ENCODE assay signal across 23 mouse cellular contexts in the genomic region with DNA sequence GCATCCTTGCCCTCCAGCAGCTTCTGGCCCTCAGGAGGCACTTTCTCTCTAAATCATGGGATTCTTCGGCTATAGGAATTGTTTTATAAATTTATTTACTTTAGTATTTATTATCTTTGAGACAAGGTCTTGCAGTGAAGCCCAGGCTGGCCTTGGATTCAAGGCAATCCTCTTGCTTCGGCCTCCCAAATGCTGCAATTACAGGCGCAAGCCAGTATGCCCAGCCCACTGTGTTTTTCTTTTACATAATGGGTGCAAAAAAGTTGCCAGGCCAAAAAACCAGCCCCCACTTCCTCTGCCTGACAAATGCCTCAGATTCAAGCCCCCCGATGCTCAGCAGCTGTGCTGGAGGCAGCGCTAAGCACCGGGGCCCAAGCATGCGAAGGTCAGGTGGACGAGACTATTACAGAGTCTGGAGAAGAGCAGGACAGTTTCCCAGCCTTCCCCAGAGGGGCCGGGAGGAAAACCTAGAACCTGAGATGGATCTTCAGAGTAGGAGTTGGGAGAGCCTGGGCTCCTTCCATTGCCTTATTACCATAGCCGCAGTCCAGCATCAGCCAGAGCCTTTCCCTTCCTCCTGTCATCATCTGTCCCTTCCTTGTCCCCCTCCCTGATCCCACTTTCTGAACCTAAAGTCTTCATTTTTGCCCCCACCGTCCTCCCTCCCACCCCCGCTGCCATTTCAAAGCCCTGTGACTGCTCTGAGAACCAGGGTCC. TPM values are rescaled to one million over a fixed set of nuclear protein-coding genes. Genes with fewer than 3 reads are reported as not detected.
DNase-seq lines count a peak whose midpoint lies in the region; ATAC-seq and TF ChIP-seq lines count a peak whose summit lies in the region.
"Had no signal": no experiment of that assay in that cellular context is flagged by ENCODE, and none has a peak within 500 bp of the region (broad histone marks: within the 10 kb centered on the region; RNA-seq: fewer than 3 reads in every experiment).

No protein-coding gene starts in this region.

- no peak for ATAC-seq in heart, embryonic 11.5 days (replicated peaks; ENCODE audit: insufficient number of reproducible peaks, low FRiP score, low TSS enrichment)
- 0 out of 2 replicates have a peak, but pooled peaks have one; percentile 29 for ATAC-seq in midbrain, embryonic 16.5 days
- no peak for ATAC-seq in midbrain, embryonic 14.5 days (ENCODE audit: low FRiP score, low TSS enrichment)
- no peak for ATAC-seq in neural tube, embryonic 14.5 days (ENCODE audit: low read depth)
- ATAC-seq: activated CD4-positive, CD25-positive, alpha-beta regulatory T cell, adult 4 months; lung, postnatal 0 days had no signal

- no peak overlapping the region for H3K4me3 ChIP-seq in heart, adult 2 months
- no peak overlapping the region for H3K4me3 ChIP-seq in heart, embryonic 11.5 days (ENCODE audit: low read depth, low read length)
- H3K4me3 ChIP-seq in midbrain, embryonic 16.5 days (ENCODE audit: low read depth, low read length) = no peak overlapping the region
- H3K4me3 ChIP-seq in midbrain, embryonic 14.5 days (replicated peaks; ENCODE audit: low read depth, low read length) = no peak overlapping the region
- no peak overlapping the region for H3K4me3 ChIP-seq in neural tube, embryonic 14.5 days (ENCODE audit: low read depth, low read length)
- H3K4me3 ChIP-seq in midbrain, embryonic 10.5 days = no peak overlapping the region
- H3K4me3 ChIP-seq: embryonic facial prominence, embryonic 12.5 days; limb, embryonic 10.5 days; liver, embryonic 13.5 days; midbrain, embryonic 12.5 days had no signal

- no peaks in the 10 kb centered on the region for H3K9me3 ChIP-seq in heart, embryonic 11.5 days (replicated peaks; ENCODE audit: control insufficient read depth, low read length)
- H3K9me3 ChIP-seq in midbrain, embryonic 16.5 days (replicated peaks; ENCODE audit: control insufficient read depth, low read length, poor library complexity, severe bottlenecking) = no peaks in the 10 kb centered on the region
- no peaks in the 10 kb centered on the region for H3K9me3 ChIP-seq in midbrain, embryonic 14.5 days (ENCODE audit: control insufficient read depth, low read length)
- no peaks in the 10 kb centered on the region for H3K9me3 ChIP-seq in neural tube, embryonic 14.5 days (ENCODE audit: control insufficient read depth, low read length)
- H3K9me3 ChIP-seq in midbrain, embryonic 10.5 days (replicated peaks) = no peaks in the 10 kb centered on the region
- H3K9me3 ChIP-seq: embryonic facial prominence, embryonic 12.5 days; limb, embryonic 10.5 days; liver, embryonic 13.5 days; midbrain, embryonic 12.5 days had no signal

- H3K27me3 ChIP-seq in heart, adult 2 months (ENCODE audit: control insufficient read depth, insufficient read depth, low read length) = no peaks in the 10 kb centered on the region
- H3K27me3 ChIP-seq in heart, embryonic 11.5 days (ENCODE audit: control insufficient read depth, insufficient read depth, low read length) = no peaks in the 10 kb centered on the region
- no peaks in the 10 kb centered on the region for H3K27me3 ChIP-seq in midbrain, embryonic 16.5 days (ENCODE audit: control insufficient read depth, insufficient read depth, low read depth, low read length)
- H3K27me3 ChIP-seq in midbrain, embryonic 14.5 days (ENCODE audit: control insufficient read depth, insufficient read depth, low read length) = no peaks in the 10 kb centered on the region
- no peaks in the 10 kb centered on the region for H3K27me3 ChIP-seq in neural tube, embryonic 14.5 days (ENCODE audit: control insufficient read depth, insufficient read depth, low read length)
- no peaks in the 10 kb centered on the region for H3K27me3 ChIP-seq in midbrain, embryonic 10.5 days (ENCODE audit: low read depth, poor library complexity, severe bottlenecking)
- H3K27me3 ChIP-seq: embryonic facial prominence, embryonic 12.5 days; midbrain, embryonic 12.5 days had no signal

- no peak overlapping the region for H3K9ac ChIP-seq in heart, adult 2 months (ENCODE audit: low read depth, low read length)
- H3K9ac ChIP-seq in heart, embryonic 11.5 days (ENCODE audit: low read depth, low read length) = no peak overlapping the region
- H3K9ac ChIP-seq in midbrain, embryonic 16.5 days (ENCODE audit: low read depth, low read length) = no peak overlapping the region
- no peak overlapping the region for H3K9ac ChIP-seq in midbrain, embryonic 14.5 days (replicated peaks; ENCODE audit: low read length)
- H3K9ac ChIP-seq in neural tube, embryonic 14.5 days (replicated peaks; ENCODE audit: low read depth, low read length) = no peak overlapping the region
- H3K9ac ChIP-seq: embryonic facial prominence, embryonic 12.5 days; liver, embryonic 13.5 days; midbrain, embryonic 12.5 days had no signal

- no peak for TF ChIP-seq CTCF in heart, adult 2 months (IDR thresholded peaks at IDR 0.05)

- H3K4me1 ChIP-seq in heart, adult 2 months (ENCODE audit: control insufficient read depth, insufficient read depth, low read length) = peaks cover 3% of the 10 kb centered on the region; the same call in 1 of the 2 replicates
- no peaks in the 10 kb centered on the region for H3K4me1 ChIP-seq in heart, embryonic 11.5 days (ENCODE audit: control insufficient read depth, insufficient read depth, low read length)
- H3K4me1 ChIP-seq in midbrain, embryonic 16.5 days (ENCODE audit: control insufficient read depth, insufficient read depth, low read length) = no peaks in the 10 kb centered on the region
- no peaks in the 10 kb centered on the region for H3K4me1 ChIP-seq in midbrain, embryonic 14.5 days (ENCODE audit: control insufficient read depth, insufficient read depth, low read length)
- 0 out of 2 replicates have a peak, but pooled peaks cover 2% of the 10 kb centered on the region for H3K4me1 ChIP-seq in neural tube, embryonic 14.5 days (ENCODE audit: control insufficient read depth, insufficient read depth, low read length)
- peaks cover 14% of the 10 kb centered on the region; the same call in 1 of the 2 replicates for H3K4me1 ChIP-seq in midbrain, embryonic 10.5 days
- H3K4me1 ChIP-seq: embryonic facial prominence, embryonic 12.5 days; liver, embryonic 13.5 days; midbrain, embryonic 12.5 days had no signal

- TF ChIP-seq EP300 in heart, adult 2 months (IDR thresholded peaks at IDR 0.05; ENCODE audit: insufficient read depth, low read depth, low read length) = no peak

- intact Hi-C loops in heart, adult 2 months (cut with DNase I) = no loop called here

- H3K79me2 ChIP-seq in heart, adult 2 months (replicated peaks; ENCODE audit: control insufficient read depth, insufficient read depth, low read length) = no peaks in the 10 kb centered on the region

- no peak overlapping the region for H3K27ac ChIP-seq in heart, adult 2 months
- H3K27ac ChIP-seq in heart, embryonic 11.5 days (ENCODE audit: low read depth, low read length) = no peak overlapping the region
- no peak overlapping the region for H3K27ac ChIP-seq in midbrain, embryonic 16.5 days (ENCODE audit: low read length)
- no peak overlapping the region for H3K27ac ChIP-seq in midbrain, embryonic 14.5 days (replicated peaks; ENCODE audit: low read depth, low read length)
- peak overlapping the region; percentile 34; the same call in 1 of the 2 replicates for H3K27ac ChIP-seq in neural tube, embryonic 14.5 days (ENCODE audit: low read depth, low read length)
- H3K27ac ChIP-seq in midbrain, embryonic 10.5 days (replicated peaks) = no peak overlapping the region
- H3K27ac ChIP-seq: embryonic facial prominence, embryonic 12.5 days; limb, embryonic 10.5 days; liver, embryonic 13.5 days; midbrain, embryonic 12.5 days had no signal

- TF ChIP-seq POLR2A in heart, adult 2 months (IDR thresholded peaks at IDR 0.05; ENCODE audit: insufficient read depth, low read depth, low read length) = no peak

- 81% methylated on average over 12 of the region's 12 CpGs for WGBS in heart, adult 2 months
- 81% methylated on average over 12 of the region's 12 CpGs for WGBS in heart, embryonic 11.5 days (ENCODE audit: insufficient replicate concordance)
- WGBS in midbrain, embryonic 16.5 days = 89% methylated on average over 12 of the region's 12 CpGs
- WGBS in midbrain, embryonic 14.5 days = 88% methylated on average over 12 of the region's 12 CpGs
- 89% methylated on average over 12 of the region's 12 CpGs for WGBS in neural tube, embryonic 14.5 days
- 86% methylated on average over 12 of the region's 12 CpGs for WGBS in midbrain, embryonic 10.5 days

- DNase-seq in adrenal gland, adult 2 months = peak; percentile 47
- no peak for DNase-seq in adrenal gland, postnatal 10 days
- peak; percentile 3 to 17 for DNase-seq in heart, adult 2 months
- no peak for DNase-seq in midbrain, embryonic 14.5 days
- no peak for DNase-seq in midbrain, embryonic 10.5 days (ENCODE audit: low spot score)
- DNase-seq: cerebellum, adult 11-12 months; gastrocnemius, postnatal 14 days; liver, embryonic 13.5 days; thymus, postnatal 25 days had no signal

- no peaks in the 10 kb centered on the region for H3K36me3 ChIP-seq in heart, adult 2 months (ENCODE audit: control insufficient read depth, insufficient read depth, low read length)
- H3K36me3 ChIP-seq in heart, embryonic 11.5 days (ENCODE audit: control insufficient read depth, insufficient read depth, low read length) = peaks cover 36% of the 10 kb centered on the region
- H3K36me3 ChIP-seq in midbrain, embryonic 16.5 days (ENCODE audit: control insufficient read depth, insufficient read depth, low read length) = peaks cover 35% of the 10 kb centered on the region
- H3K36me3 ChIP-seq in midbrain, embryonic 14.5 days (ENCODE audit: control insufficient read depth, insufficient read depth, low read length) = peaks cover 60% of the 10 kb centered on the region
- H3K36me3 ChIP-seq in neural tube, embryonic 14.5 days (ENCODE audit: control insufficient read depth, insufficient read depth, low read length) = peaks cover 47% of the 10 kb centered on the region
- peaks cover 64% of the 10 kb centered on the region for H3K36me3 ChIP-seq in midbrain, embryonic 10.5 days

- H3K4me2 ChIP-seq in heart, embryonic 11.5 days = no peak overlapping the region
- no peak overlapping the region for H3K4me2 ChIP-seq in midbrain, embryonic 16.5 days (ENCODE audit: low read length)
- H3K4me2 ChIP-seq in midbrain, embryonic 14.5 days (ENCODE audit: low read length) = no peak overlapping the region
- no peak overlapping the region for H3K4me2 ChIP-seq in neural tube, embryonic 14.5 days (ENCODE audit: low read depth, low read length)
- H3K4me2 ChIP-seq: embryonic facial prominence, embryonic 12.5 days; liver, embryonic 13.5 days; midbrain, embryonic 12.5 days had no signal

RNA-seq across cellular contexts. Expression of a gene that starts 4.3 kb away (rescaled TPM):
- total RNA-seq in adrenal gland, adult 2 months (2021) = not detected
- not detected in 2 replicates for polyA plus RNA-seq in adrenal gland, adult 2 months (2012; rRNA removed)
- not detected for total RNA-seq in adrenal gland, postnatal 10 days (2021)
- not detected for total RNA-seq in heart, adult 2 months (2021)
- polyA plus RNA-seq in heart, adult 2 months (2012; rRNA removed) = 0.41 TPM in 1 of 2 replicates, not detected in the other
- not detected in 2 replicates for polyA plus RNA-seq in heart, embryonic 11.5 days (2014; fragmentation: Nextera tagmentation; extraction: Ambion mirVana)
- polyA plus RNA-seq in midbrain, embryonic 16.5 days (2015; fragmentation: Nextera tagmentation; extraction: Ambion mirVana) = not detected in 2 replicates
- not detected in 2 replicates for polyA plus RNA-seq in midbrain, embryonic 14.5 days (2014; fragmentation: Nextera tagmentation; extraction: Ambion mirVana)
- not detected in 2 replicates for polyA plus RNA-seq in neural tube, embryonic 14.5 days (2014; fragmentation: Nextera tagmentation; extraction: Ambion mirVana)
- not detected in 2 replicates for polyA plus RNA-seq in midbrain, embryonic 10.5 days (2016; fragmentation: Nextera tagmentation; extraction: Ambion mirVana)
- total RNA-seq: gastrocnemius, postnatal 14 days; left cerebral cortex, adult 18-20 months had no signal
- polyA plus RNA-seq: activated CD4-positive, CD25-positive, alpha-beta regulatory T cell, adult 4 months; brain, embryonic 14.5 days; embryonic facial prominence, embryonic 12.5 days; heart, embryonic 16.5 days; kidney, embryonic 14.5 days; limb, embryonic 10.5 days; liver, embryonic 13.5 days; midbrain, embryonic 12.5 days; small intestine, adult 2 months; stomach, embryonic 16.5 days had no signal

RNA-seq across cellular contexts. Expression of a gene that starts 37.0 kb away (rescaled TPM):
- 10 to 100 TPM; 43.2 to 67.9 TPM for total RNA-seq in adrenal gland, adult 2 months (2021)
- polyA plus RNA-seq in adrenal gland, adult 2 months (2012; rRNA removed) = 55.7 and 61.4 TPM in 2 replicates
- 10 to 100 TPM; 46.7 to 60.5 TPM for total RNA-seq in adrenal gland, postnatal 10 days (2021)
- total RNA-seq in heart, adult 2 months (2021) = 10 to 100 TPM; 24.9 to 25.7 TPM
- 29.9 and 46.1 TPM in 2 replicates for polyA plus RNA-seq in heart, adult 2 months (2012; rRNA removed)
- polyA plus RNA-seq in heart, embryonic 11.5 days (2014; fragmentation: Nextera tagmentation; extraction: Ambion mirVana) = 68.2 and 69.8 TPM in 2 replicates
- polyA plus RNA-seq in midbrain, embryonic 16.5 days (2015; fragmentation: Nextera tagmentation; extraction: Ambion mirVana) = 84.4 and 94.9 TPM in 2 replicates
- polyA plus RNA-seq in midbrain, embryonic 14.5 days (2014; fragmentation: Nextera tagmentation; extraction: Ambion mirVana) = 68.2 and 91.0 TPM in 2 replicates
- polyA plus RNA-seq in neural tube, embryonic 14.5 days (2014; fragmentation: Nextera tagmentation; extraction: Ambion mirVana) = 86.4 and 97.4 TPM in 2 replicates
- polyA plus RNA-seq in midbrain, embryonic 10.5 days (2016; fragmentation: Nextera tagmentation; extraction: Ambion mirVana) = 95.5 and 102 TPM in 2 replicates

RNA-seq across cellular contexts. Expression of a gene that starts 42.8 kb away (rescaled TPM):
- total RNA-seq in adrenal gland, adult 2 months (2021) = 10 to 100 TPM; 26.3 to 33.3 TPM
- 35.9 and 37.5 TPM in 2 replicates for polyA plus RNA-seq in adrenal gland, adult 2 months (2012; rRNA removed)
- total RNA-seq in adrenal gland, postnatal 10 days (2021) = 10 to 100 TPM; 51.4 to 71.5 TPM
- 10 to 100 TPM; 37.3 to 37.5 TPM for total RNA-seq in heart, adult 2 months (2021)
- 51.0 and 53.4 TPM in 2 replicates for polyA plus RNA-seq in heart, adult 2 months (2012; rRNA removed)
- 91.4 and 102 TPM in 2 replicates for polyA plus RNA-seq in heart, embryonic 11.5 days (2014; fragmentation: Nextera tagmentation; extraction: Ambion mirVana)
- polyA plus RNA-seq in midbrain, embryonic 16.5 days (2015; fragmentation: Nextera tagmentation; extraction: Ambion mirVana) = 104 and 131 TPM in 2 replicates
- polyA plus RNA-seq in midbrain, embryonic 14.5 days (2014; fragmentation: Nextera tagmentation; extraction: Ambion mirVana) = 122 and 134 TPM in 2 replicates
- polyA plus RNA-seq in neural tube, embryonic 14.5 days (2014; fragmentation: Nextera tagmentation; extraction: Ambion mirVana) = 137 and 145 TPM in 2 replicates
- polyA plus RNA-seq in midbrain, embryonic 10.5 days (2016; fragmentation: Nextera tagmentation; extraction: Ambion mirVana) = 82.2 and 106 TPM in 2 replicates

Comparison
In these comparisons a context has a peak if more than half of its experiments do, and no peak if none do; other contexts are left out.
1. DNase-seq: peak in adrenal gland, adult 2 months (single experiment) and heart, adult 2 months (2 of 2); none in adrenal gland, postnatal 10 days (single experiment), midbrain, embryonic 14.5 days (single experiment) and midbrain, embryonic 10.5 days (single experiment).